Mouse (Mus musculus): ENCODE data around the gene Klhdc2.

DNA sequence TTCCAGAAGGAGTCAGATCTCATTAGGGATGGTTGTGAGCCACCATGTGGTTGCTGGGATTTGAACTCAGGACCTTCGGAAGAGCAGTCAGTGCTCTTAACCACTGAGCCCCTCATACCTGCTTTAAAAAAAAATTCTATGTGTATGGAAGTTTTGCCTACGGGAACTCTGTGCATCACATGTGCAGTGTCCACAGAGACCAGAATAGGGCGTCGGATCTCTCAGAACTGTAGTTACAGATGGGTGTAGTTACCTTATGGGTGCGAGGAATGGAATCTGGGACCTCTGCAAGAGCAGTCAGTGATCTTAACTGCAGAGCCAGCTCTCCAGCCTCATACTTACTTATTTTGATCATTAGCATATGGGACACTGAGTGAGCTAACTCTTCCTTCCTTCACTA, 34.2 kb upstream of the Klhdc2 start:
- TF ChIP-seq CTCF (IDR thresholded peaks at IDR 0.05) (no peak), EP300 (IDR thresholded peaks at IDR 0.05) (no peak)

All from lung, postnatal 0 days (tissue).